Mouse (Mus musculus) liver, adult (tissue): ENCODE measurements around the gene Olfr1212.

Source experiments
- GATA4 ChIP-seq: IDR thresholded peaks from 2 replicates; pipeline ENCODE4 v1.6.1; 2014; ENCODE audit warnings: mild to moderate bottlenecking, low read length; ENCODE audit not compliant: insufficient replicate concordance

Olfr1212 gene

DNA sequence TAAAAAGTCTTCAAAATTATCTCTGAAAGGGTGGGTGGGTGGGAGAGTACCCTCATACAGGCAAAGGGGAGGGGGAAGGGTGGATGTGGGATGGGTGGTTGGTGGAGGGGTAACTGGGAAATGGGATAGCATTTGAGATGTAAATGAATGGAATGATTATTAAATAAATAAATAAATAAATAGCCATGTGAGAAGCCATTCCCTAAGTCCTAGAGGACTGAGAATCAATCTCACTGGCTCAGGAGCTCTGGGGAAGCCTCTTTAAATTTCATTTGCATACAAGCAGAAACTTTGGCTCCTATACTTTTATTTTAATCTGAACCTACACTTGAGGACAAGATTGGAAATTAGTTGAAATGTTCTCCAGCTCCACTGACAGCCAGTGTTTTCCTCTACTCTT, at the start of gene Olfr1212:
Olfr1212 (plus strand) TSS at position 301 of the 400 bp plus-strand sequence.
- no peak for TF ChIP-seq GATA4

DNA sequence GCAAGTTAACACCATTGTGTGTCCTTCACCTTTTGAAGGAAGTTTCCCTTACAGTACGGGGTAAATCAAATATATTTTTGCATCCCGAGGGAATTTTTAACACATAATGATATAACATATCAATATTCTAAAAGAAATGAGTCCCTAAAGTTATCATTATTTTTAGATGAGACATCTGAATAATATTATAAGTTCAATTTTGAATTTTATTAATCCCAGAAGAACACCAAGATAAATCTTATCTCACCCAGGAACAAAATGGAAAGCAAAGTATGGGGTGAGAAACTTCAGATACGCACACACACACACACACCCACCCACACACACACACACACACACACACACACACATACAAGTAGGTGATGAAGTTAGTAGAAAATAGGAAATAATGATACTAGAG, 38.7 kb upstream of the Olfr1212 start, which contains the start of gene Olfr1209:
Olfr1209 (minus strand) TSS at position 101 of the 400 bp plus-strand sequence.
- no peak for TF ChIP-seq GATA4

DNA sequence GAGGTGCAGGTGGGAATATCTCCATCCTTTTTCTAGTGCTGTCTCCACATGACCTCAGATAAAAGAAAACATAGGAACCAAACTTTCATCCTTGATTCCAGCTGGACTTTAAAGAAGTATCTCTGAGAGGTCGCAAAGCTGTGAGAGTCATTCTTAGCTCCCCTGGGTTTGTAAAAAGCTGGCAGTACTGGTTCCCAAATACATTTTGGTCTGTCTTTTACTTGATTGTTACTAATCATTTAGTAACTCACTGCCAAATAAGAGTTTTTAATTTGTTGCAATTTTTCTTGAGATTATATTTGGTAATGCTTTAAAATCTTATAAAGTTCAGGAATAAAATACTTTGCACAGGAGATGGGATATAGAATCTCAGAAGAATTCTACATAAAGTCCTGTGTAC, 15.8 kb upstream of the Olfr1212 start, which contains the start of gene Olfr1211:
Olfr1211 (minus strand) TSS at position 101 of the 400 bp plus-strand sequence.
- TF ChIP-seq GATA4, result no peak

DNA sequence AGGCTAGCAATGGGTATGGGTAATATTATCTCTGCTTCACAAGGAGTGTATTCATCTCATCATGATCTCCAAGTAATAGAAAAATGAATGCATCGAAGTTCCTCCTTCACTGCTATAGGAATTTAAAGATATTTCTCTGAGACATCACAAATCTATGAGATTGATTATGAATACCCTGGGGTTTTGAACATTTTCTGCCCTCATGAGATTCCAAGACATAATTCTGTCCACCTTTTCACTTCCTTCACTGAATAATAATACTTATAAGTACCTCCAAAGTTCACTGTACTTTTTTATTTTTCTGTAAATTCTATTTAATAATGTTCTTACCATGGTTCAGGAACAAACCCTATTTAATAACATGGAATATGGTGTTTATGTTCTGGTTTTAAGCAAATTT, 26.4 kb downstream of the Olfr1212 start, which contains the start of gene Gm13762:
Gm13762 (minus strand) TSS at position 101 of the 400 bp plus-strand sequence.
- TF ChIP-seq GATA4, result no peak

DNA sequence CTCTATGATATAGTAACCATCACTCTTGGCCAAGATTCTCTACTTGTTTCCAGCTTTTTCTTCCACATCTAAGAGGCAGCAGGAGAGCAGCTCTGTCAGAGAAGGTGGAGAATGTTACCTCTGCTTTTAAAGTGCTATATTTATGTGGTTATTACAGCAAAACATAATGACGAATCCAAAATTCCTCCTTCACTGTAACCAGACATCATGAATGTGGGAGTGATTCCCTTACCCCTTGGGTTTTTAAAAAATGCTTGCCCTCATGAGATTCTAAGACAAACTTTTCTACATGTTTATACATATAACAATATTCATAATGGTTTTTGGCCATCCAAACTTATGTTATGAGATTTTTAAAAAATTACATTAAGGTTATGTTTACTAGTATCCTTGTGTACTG, 38.8 kb downstream of the Olfr1212 start, which contains the start of gene Olfr1214:
Olfr1214 (minus strand) TSS at position 101 of the 400 bp plus-strand sequence.
- TF ChIP-seq GATA4, result no peak

DNA sequence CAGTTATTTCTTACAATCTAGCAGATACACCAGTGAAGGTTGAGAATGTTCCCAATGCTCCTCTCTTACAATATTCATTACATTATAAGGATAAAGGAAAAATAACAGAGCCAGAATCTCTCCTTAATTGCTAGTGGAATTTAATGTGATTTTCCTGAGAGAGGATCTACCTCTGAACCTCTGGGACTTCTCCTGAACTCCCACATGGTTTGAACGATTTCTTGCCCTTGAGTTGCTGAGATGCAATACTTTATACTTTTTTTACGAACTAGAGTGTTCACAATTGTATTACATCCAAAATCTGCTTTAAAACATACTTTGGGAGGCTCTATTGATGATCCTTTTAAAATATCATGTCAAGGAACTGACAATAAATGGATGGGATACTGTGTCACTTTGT, 53.1 kb downstream of the Olfr1212 start, which contains the start of gene Olfr1215:
Olfr1215 (minus strand) TSS at position 101 of the 400 bp plus-strand sequence.
- no peak for TF ChIP-seq GATA4
